Mouse (Mus musculus): ENCODE measurements around the gene Ehd2.

Ehd2 gene

GRCm38 (mm10) chr7:15975451-15975850 lies 8.1 kb upstream of the Ehd2 start:
- no peak for DNase-seq (ENCODE audit: low spot score)

GRCm38 (mm10) chr7:15974712-15975111 lies 7.3 kb upstream of the Ehd2 start:
- DNase-seq (ENCODE audit: low spot score): peak; percentile 49

- DNase-seq (ENCODE audit: low spot score): no peak
Observed at GRCm38 (mm10) chr7:15972247-15972646, 4.9 kb upstream of the Ehd2 start.

- DNase-seq (ENCODE audit: low spot score): no peak
Observed at GRCm38 (mm10) chr7:15969674-15970073, 2.3 kb upstream of the Ehd2 start.

GRCm38 (mm10) chr7:15968322-15968721 lies 955 bp upstream of the Ehd2 start:
- DNase-seq (ENCODE audit: low spot score): no peak

- no peak for DNase-seq (ENCODE audit: low spot score)
Observed at GRCm38 (mm10) chr7:15966489-15966888, 878 bp downstream of the Ehd2 start.

GRCm38 (mm10) chr7:15963798-15964652 lies 3.3 kb downstream of the Ehd2 start:
- DNase-seq (ENCODE audit: low spot score): no peak

- DNase-seq (ENCODE audit: low spot score): no peak
Observed at GRCm38 (mm10) chr7:15962311-15963288, 4.8 kb downstream of the Ehd2 start.

GRCm38 (mm10) chr7:15961798-15962197 lies 5.6 kb downstream of the Ehd2 start:
- no peak for DNase-seq (ENCODE audit: low spot score)

- no peak for DNase-seq (ENCODE audit: low spot score)
Observed at GRCm38 (mm10) chr7:15961239-15961638, 6.1 kb downstream of the Ehd2 start.

GRCm38 (mm10) chr7:15960691-15961090 lies 6.7 kb downstream of the Ehd2 start:
- no peak for DNase-seq (ENCODE audit: low spot score)

- no peak for DNase-seq (ENCODE audit: low spot score)
Observed at GRCm38 (mm10) chr7:15956143-15956542, 11.2 kb downstream of the Ehd2 start.

- no peak for DNase-seq (ENCODE audit: low spot score)
Observed at GRCm38 (mm10) chr7:15955509-15955908, 11.9 kb downstream of the Ehd2 start.

GRCm38 (mm10) chr7:15954978-15955443 lies 12.4 kb downstream of the Ehd2 start:
- peak; percentile 81 for DNase-seq (ENCODE audit: low spot score)

- DNase-seq (ENCODE audit: low spot score): no peak
Observed at GRCm38 (mm10) chr7:15954436-15954835, 12.9 kb downstream of the Ehd2 start.

GRCm38 (mm10) chr7:15953307-15954074 lies 13.9 kb downstream of the Ehd2 start:
- no peak for DNase-seq (ENCODE audit: low spot score)

GRCm38 (mm10) chr7:15952416-15952815 lies 15.0 kb downstream of the Ehd2 start:
- DNase-seq (ENCODE audit: low spot score): no peak

GRCm38 (mm10) chr7:15950008-15950407 lies 17.4 kb downstream of the Ehd2 start:
- DNase-seq (ENCODE audit: low spot score): no peak

GRCm38 (mm10) chr7:15949216-15949790 lies 18.1 kb downstream of the Ehd2 start:
- DNase-seq (ENCODE audit: low spot score): no peak

GRCm38 (mm10) chr7:15948381-15948941 lies 18.9 kb downstream of the Ehd2 start:
- peak; percentile 90 for DNase-seq (ENCODE audit: low spot score)

- no peak for DNase-seq (ENCODE audit: low spot score)
Observed at GRCm38 (mm10) chr7:15947653-15948260, 19.6 kb downstream of the Ehd2 start.

All from embryo, embryonic 10 days (tissue).